Mouse (Mus musculus): ENCODE measurements around the gene Adh7. TPM values are rescaled to one million over a fixed set of nuclear protein-coding genes. Genes with fewer than 3 reads are reported as not detected.

Gene Adh7
- polyA plus RNA-seq (2015; fragmentation: Nextera tagmentation; extraction: Ambion mirVana): 31.3 and 43.4 TPM in 2 replicates

- Histone ChIP-seq H3K27ac (replicated peaks) (peak within 1 kb of the TSS; percentile 61; the same call in 1 of the 2 replicates), H3K4me3 (ENCODE audit: low read depth, low read length) (no peak within 1 kb of the TSS), H3K4me1 (replicated peaks; ENCODE audit: control insufficient read depth, insufficient read depth) (0 out of 2 replicates have a peak, but pooled peaks cover 3% of the 10 kb centered on the region), H3K36me3 (ENCODE audit: control insufficient read depth, insufficient read depth, low read length) (no peaks in the 10 kb centered on the region), H3K4me2 (replicated peaks; ENCODE audit: low read depth) (no peak within 1 kb of the TSS; the same call in 1 of the 2 replicates), H3K9ac (ENCODE audit: low read length) (no peak within 1 kb of the TSS), H3K9me3 (ENCODE audit: control insufficient read depth, low read length) (no peaks in the 10 kb centered on the region), H3K27me3 (ENCODE audit: control insufficient read depth, insufficient read depth, low read length) (no peaks in the 10 kb centered on the region)
- peak; percentile 62 for ATAC-seq (ENCODE audit: low FRiP score, low TSS enrichment)
- DNase-seq (ENCODE audit: low spot score): no peak
- TF ChIP-seq CTCF (IDR thresholded peaks at IDR 0.05; ENCODE audit: low read depth): no peak
- TF ChIP-seq EP300 (optimal IDR thresholded peaks at IDR 0.05): no peak
- WGBS: 59% methylated on average over 10 of the region's 10 CpGs
Measured at GRCm38 (mm10) chr3:138217631-138218264, at the start of gene Adh7. Adh7 (plus strand) TSS chr3:138217760.

GRCm38 (mm10) chr3:138173291-138173690, 44.3 kb upstream of the Adh7 start:
- Histone ChIP-seq H3K4me2 (replicated peaks; ENCODE audit: low read depth) (no peak overlapping the region), H3K9me3 (ENCODE audit: control insufficient read depth, low read length) (no peaks in the 10 kb centered on the region), H3K27ac (replicated peaks) (no peak overlapping the region), H3K4me3 (ENCODE audit: low read depth, low read length) (no peak overlapping the region), H3K4me1 (replicated peaks; ENCODE audit: control insufficient read depth, insufficient read depth) (0 out of 2 replicates have a peak, but pooled peaks cover 2% of the 10 kb centered on the region), H3K36me3 (ENCODE audit: control insufficient read depth, insufficient read depth, low read length) (no peaks in the 10 kb centered on the region), H3K9ac (ENCODE audit: low read length) (no peak overlapping the region), H3K27me3 (ENCODE audit: control insufficient read depth, insufficient read depth, low read length) (no peaks in the 10 kb centered on the region)
- no peak for DNase-seq (ENCODE audit: low spot score)
- no peak for ATAC-seq (ENCODE audit: low FRiP score, low TSS enrichment)
- TF ChIP-seq CTCF (IDR thresholded peaks at IDR 0.05; ENCODE audit: low read depth) (peak; percentile 16; the same call in 1 of the 2 replicates), EP300 (optimal IDR thresholded peaks at IDR 0.05) (no peak)
- WGBS: 73% methylated on average over 10 of the region's 10 CpGs

GRCm38 (mm10) chr3:138175551-138175950, 42.0 kb upstream of the Adh7 start:
- H3K4me1 ChIP-seq (replicated peaks; ENCODE audit: control insufficient read depth, insufficient read depth): 0 out of 2 replicates have a peak, but pooled peaks cover 2% of the 10 kb centered on the region
- no peak for TF ChIP-seq EP300 (optimal IDR thresholded peaks at IDR 0.05)
- no peak for TF ChIP-seq CTCF (IDR thresholded peaks at IDR 0.05; ENCODE audit: low read depth)
- 61% methylated on average over 6 of the region's 6 CpGs for WGBS
- H3K27me3 ChIP-seq (ENCODE audit: control insufficient read depth, insufficient read depth, low read length): no peaks in the 10 kb centered on the region
- no peaks in the 10 kb centered on the region for H3K36me3 ChIP-seq (ENCODE audit: control insufficient read depth, insufficient read depth, low read length)
- no peak overlapping the region for H3K4me3 ChIP-seq (ENCODE audit: low read depth, low read length)
- no peak overlapping the region for H3K9ac ChIP-seq (ENCODE audit: low read length)
- no peak overlapping the region for H3K27ac ChIP-seq (replicated peaks)
- no peak for DNase-seq (ENCODE audit: low spot score)
- ATAC-seq (ENCODE audit: low FRiP score, low TSS enrichment): no peak
- H3K9me3 ChIP-seq (ENCODE audit: control insufficient read depth, low read length): no peaks in the 10 kb centered on the region
- H3K4me2 ChIP-seq (replicated peaks; ENCODE audit: low read depth): no peak overlapping the region

DNA sequence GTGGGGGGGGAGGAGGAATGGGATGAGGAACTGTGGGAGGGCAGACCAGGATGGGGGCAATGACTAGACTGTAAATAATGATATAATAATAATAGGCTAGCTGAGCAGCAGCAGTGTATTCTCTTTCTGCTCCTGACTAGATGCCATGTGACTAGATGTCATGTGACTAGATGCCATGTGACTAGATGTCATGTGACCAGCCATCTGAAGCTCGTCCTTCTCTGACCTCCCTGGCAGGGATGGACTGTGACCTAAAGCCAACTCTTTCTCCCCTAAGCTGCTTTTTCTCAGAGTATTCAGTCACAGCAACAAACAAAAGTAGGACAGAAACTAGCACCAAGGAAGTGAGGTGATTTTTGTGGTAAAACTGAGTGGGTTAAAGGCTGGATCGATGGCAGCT, 35.5 kb upstream of the Adh7 start:
- H3K27me3 ChIP-seq (ENCODE audit: control insufficient read depth, insufficient read depth, low read length): no peaks in the 10 kb centered on the region
- WGBS: 82% methylated on average over 2 of the region's 2 CpGs
- ATAC-seq (ENCODE audit: low FRiP score, low TSS enrichment): no peak
- no peaks in the 10 kb centered on the region for H3K36me3 ChIP-seq (ENCODE audit: control insufficient read depth, insufficient read depth, low read length)
- no peak overlapping the region for H3K9ac ChIP-seq (ENCODE audit: low read length)
- DNase-seq (ENCODE audit: low spot score): no peak
- no peak for TF ChIP-seq EP300 (optimal IDR thresholded peaks at IDR 0.05)
- TF ChIP-seq CTCF (IDR thresholded peaks at IDR 0.05; ENCODE audit: low read depth): no peak
- no peak overlapping the region for H3K4me2 ChIP-seq (replicated peaks; ENCODE audit: low read depth)
- no peak overlapping the region for H3K27ac ChIP-seq (replicated peaks)
- no peaks in the 10 kb centered on the region for H3K4me1 ChIP-seq (replicated peaks; ENCODE audit: control insufficient read depth, insufficient read depth)
- H3K4me3 ChIP-seq (ENCODE audit: low read depth, low read length): no peak overlapping the region
- H3K9me3 ChIP-seq (ENCODE audit: control insufficient read depth, low read length): no peaks in the 10 kb centered on the region

DNA sequence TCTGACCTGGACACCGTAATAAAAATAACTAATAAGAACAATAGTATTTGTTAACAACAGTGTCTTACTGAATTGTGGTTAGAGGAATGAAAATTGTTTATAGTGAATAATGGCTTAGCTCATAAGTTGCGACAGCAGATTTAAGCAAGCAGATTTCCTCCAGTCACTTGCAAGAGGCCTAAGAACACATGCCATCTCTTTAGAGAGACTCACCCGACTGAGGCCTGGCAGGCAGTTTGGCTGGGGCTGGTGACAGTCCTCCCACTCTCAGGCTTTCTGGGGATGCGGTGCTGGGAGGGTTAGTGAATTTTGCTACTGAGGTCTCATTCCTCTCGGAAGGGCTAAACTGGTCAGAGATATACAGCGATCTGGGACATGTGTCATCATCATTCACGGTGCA, 34.2 kb upstream of the Adh7 start:
- H3K27ac ChIP-seq (replicated peaks): no peak overlapping the region
- H3K9ac ChIP-seq (ENCODE audit: low read length): no peak overlapping the region
- H3K27me3 ChIP-seq (ENCODE audit: control insufficient read depth, insufficient read depth, low read length): no peaks in the 10 kb centered on the region
- H3K9me3 ChIP-seq (ENCODE audit: control insufficient read depth, low read length): no peaks in the 10 kb centered on the region
- no peak for ATAC-seq (ENCODE audit: low FRiP score, low TSS enrichment)
- H3K4me1 ChIP-seq (replicated peaks; ENCODE audit: control insufficient read depth, insufficient read depth): no peaks in the 10 kb centered on the region
- H3K4me3 ChIP-seq (ENCODE audit: low read depth, low read length): no peak overlapping the region
- no peak overlapping the region for H3K4me2 ChIP-seq (replicated peaks; ENCODE audit: low read depth)
- no peak for TF ChIP-seq CTCF (IDR thresholded peaks at IDR 0.05; ENCODE audit: low read depth)
- no peak for TF ChIP-seq EP300 (optimal IDR thresholded peaks at IDR 0.05)
- 74% methylated on average over 7 of the region's 7 CpGs for WGBS
- H3K36me3 ChIP-seq (ENCODE audit: control insufficient read depth, insufficient read depth, low read length): no peaks in the 10 kb centered on the region
- DNase-seq (ENCODE audit: low spot score): no peak

GRCm38 (mm10) chr3:138185290-138185689, 32.3 kb upstream of the Adh7 start:
- WGBS: 18% methylated on average over 4 of the region's 4 CpGs
- TF ChIP-seq CTCF (IDR thresholded peaks at IDR 0.05; ENCODE audit: low read depth) (no peak), EP300 (optimal IDR thresholded peaks at IDR 0.05) (no peak)
- no peaks in the 10 kb centered on the region for H3K27me3 ChIP-seq (ENCODE audit: control insufficient read depth, insufficient read depth, low read length)
- H3K36me3 ChIP-seq (ENCODE audit: control insufficient read depth, insufficient read depth, low read length): no peaks in the 10 kb centered on the region
- 0 out of 2 replicates have a peak, but pooled peaks have one; percentile 56 for ATAC-seq (ENCODE audit: low FRiP score, low TSS enrichment)
- H3K9me3 ChIP-seq (ENCODE audit: control insufficient read depth, low read length): no peaks in the 10 kb centered on the region
- no peak overlapping the region for H3K4me2 ChIP-seq (replicated peaks; ENCODE audit: low read depth)
- no peaks in the 10 kb centered on the region for H3K4me1 ChIP-seq (replicated peaks; ENCODE audit: control insufficient read depth, insufficient read depth)
- H3K4me3 ChIP-seq (ENCODE audit: low read depth, low read length): no peak overlapping the region
- H3K9ac ChIP-seq (ENCODE audit: low read length): no peak overlapping the region
- no peak overlapping the region for H3K27ac ChIP-seq (replicated peaks)
- peak; percentile 48 for DNase-seq (ENCODE audit: low spot score)
